Mouse (Mus musculus) olfactory bulb, adult 2 months (tissue): ENCODE data around the gene Ppm1d.

ENCODE experiments used
- CTCF ChIP-seq: fragments of 200-500 bp; IDR thresholded peaks from 2 replicates; pipeline ENCODE4 v1.5.1; 2012; ENCODE audit warnings: low read depth, mild to moderate bottlenecking, low read length, moderate library complexity; ENCODE audit not compliant: insufficient read depth
- POLR2A ChIP-seq: fragments of 200-500 bp; IDR thresholded peaks from 2 replicates; pipeline ENCODE4 v1.6.1; 2012; ENCODE audit warnings: mild to moderate bottlenecking, low read depth, low read length, moderate library complexity; ENCODE audit not compliant: insufficient read depth

- TF ChIP-seq POLR2A: no peak
- no peak for TF ChIP-seq CTCF
Observed at GRCm38 (mm10) chr11:85312818-85313217, 1.8 kb downstream of the Ppm1d start.
